Mouse (Mus musculus) small intestine, adult 10 weeks (tissue): ENCODE data around the gene Stag1. TPM values are rescaled to one million over a fixed set of nuclear protein-coding genes. Genes with fewer than 3 reads are reported as not detected.

Experiments used
- polyA plus RNA-seq: library from polyadenylated mRNA; stranded (reverse); fragments of 350-450 nt; fragmentation: Illumina TruSeq; extraction: RNeasy Lipid Tissue Mini Kit (QIAGEN cat#74804); gene quantifications from one replicate; pipeline ENCODE4 v1.2.3, GENCODE M21; 2014; ENCODE audit warnings: low replicate concordance

Stag1 gene
- 46.5 TPM for polyA plus RNA-seq

DNA sequence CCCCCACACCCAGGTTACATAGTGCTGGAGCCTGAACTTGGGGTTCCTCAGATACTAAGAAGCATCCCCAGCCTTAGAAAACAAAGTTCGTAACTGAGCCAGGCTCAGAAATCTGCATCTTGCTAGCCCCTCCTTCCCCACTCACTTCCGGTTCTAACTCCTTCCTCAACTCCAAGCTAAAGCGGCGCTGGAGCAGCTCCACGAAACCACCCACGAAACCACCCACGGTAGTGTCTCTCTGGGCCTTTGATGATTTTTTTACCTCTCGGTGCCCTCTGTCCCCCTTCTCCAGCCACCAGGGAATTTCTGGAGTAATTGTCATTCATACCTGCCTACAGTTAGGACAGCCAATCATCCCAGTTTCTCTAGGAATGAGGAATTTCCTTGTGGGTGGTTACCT lies at the start of gene Stag1:
Gene Stag1, plus strand, starts transcription at position 253 of the 400 bp plus-strand sequence.

DNA sequence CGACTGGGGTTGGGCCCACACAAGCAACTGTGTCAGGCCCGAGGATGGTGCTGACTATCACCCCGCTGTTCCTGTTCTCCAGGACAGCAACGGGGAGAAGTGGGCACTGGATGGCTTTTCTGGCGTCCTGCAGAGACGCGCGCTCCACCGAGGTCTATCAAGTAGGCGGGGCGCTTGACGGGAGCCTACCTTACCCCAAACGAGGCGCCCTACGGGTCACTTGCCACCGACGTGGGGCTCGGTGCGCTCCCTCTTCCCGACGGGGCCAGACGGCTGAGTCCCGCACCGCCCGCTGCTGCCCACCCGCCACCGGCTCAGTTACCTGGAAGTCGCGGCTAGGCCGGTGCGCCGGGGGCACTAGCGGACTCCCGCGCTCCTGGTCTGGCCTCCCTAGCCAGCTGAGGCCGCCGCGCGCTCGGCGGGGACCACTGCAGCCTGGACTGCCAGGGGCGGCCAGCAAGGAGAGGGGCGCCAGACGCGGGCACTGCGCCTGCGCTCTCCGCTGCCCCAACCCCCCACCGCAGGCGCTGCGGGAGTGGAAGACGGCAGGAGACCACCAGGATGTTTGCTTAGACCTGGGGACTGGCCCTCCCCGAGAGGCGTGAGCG lies 26.9 kb upstream of the Stag1 start, which contains the start of gene Slc35g2:
Gene Slc35g2, minus strand, starts transcription at position 465 of the 608 bp plus-strand sequence.

Other genes with a start within 250 kb of the Stag1 start
- gene Il20rb, start 111.0 kb upstream of the Stag1 start, polyA plus RNA-seq: 0.45 TPM
- gene Nck1, start 51.7 kb upstream of the Stag1 start, polyA plus RNA-seq: 115 TPM
- gene Slc35g2, start 26.7 kb upstream of the Stag1 start, polyA plus RNA-seq: 17.1 TPM